Mouse (Mus musculus) hindbrain, embryonic 11.5 days (tissue): Measurements from ENCODE around the gene Dkc1. TPM values are rescaled to one million over a fixed set of nuclear protein-coding genes. Genes with fewer than 3 reads are reported as not detected.
"Not testable (repeated sequence)": the region's sequence is repeated elsewhere in the genome, so short reads cannot be mapped to it uniquely, and the experiment has no call there.

Source experiments
- ATAC-seq: fragments of 200-750 bp; cut with Nextera tagmentation; 2 replicates; pipeline ENCODE4 v1.8.0; 2017; ENCODE audit warnings: mild to moderate bottlenecking, moderate TSS enrichment, moderate library complexity; ENCODE audit not compliant: low FRiP score
- DNase-seq: peaks from one replicate; pipeline ENCODE4 v3.0.0-alpha.2; 2015; ENCODE audit warnings: low spot score
- H3K27ac ChIP-seq: fragments of 300-500 bp; sonication (generic); 2 replicates; pipeline ENCODE4 v1.5.1; 2014; ENCODE audit warnings: mild to moderate bottlenecking, low read depth, low read length
- H3K27me3 ChIP-seq: fragments of 300-500 bp; sonication (generic); 2 replicates; pipeline ENCODE4 v1.6.1; 2014; ENCODE audit warnings: mild to moderate bottlenecking, low read length, moderate library complexity, mixed read lengths; ENCODE audit not compliant: control insufficient read depth, insufficient read depth
- H3K36me3 ChIP-seq: fragments of 300-500 bp; sonication (generic); 2 replicates; pipeline ENCODE4 v1.6.1; 2014; ENCODE audit warnings: mild to moderate bottlenecking, low read length, moderate library complexity, mixed read lengths; ENCODE audit not compliant: control insufficient read depth, insufficient read depth
- H3K4me1 ChIP-seq: fragments of 300-500 bp; sonication (generic); replicated peaks from 2 replicates; pipeline ENCODE4 v1.6.1; 2014; ENCODE audit warnings: low read length, mixed read lengths; ENCODE audit not compliant: control insufficient read depth, insufficient read depth
- H3K4me2 ChIP-seq: fragments of 300-500 bp; sonication (generic); replicated peaks from 2 replicates; pipeline ENCODE4 v1.6.1; 2014; ENCODE audit warnings: mild to moderate bottlenecking, low read depth, low read length
- H3K4me3 ChIP-seq: fragments of 300-500 bp; sonication (generic); 2 replicates; pipeline ENCODE4 v1.5.1; 2014; ENCODE audit warnings: low read depth, low read length
- H3K9ac ChIP-seq: fragments of 300-500 bp; sonication (generic); 2 replicates; pipeline ENCODE4 v1.6.1; 2014; ENCODE audit warnings: low read depth, low read length
- H3K9me3 ChIP-seq: fragments of 300-500 bp; sonication (generic); 2 replicates; pipeline ENCODE4 v1.6.1; 2016; ENCODE audit warnings: low read length; ENCODE audit not compliant: control insufficient read depth
- WGBS: fragments of 180-500 bp; shearing (Covaris S2); extraction: QIAGEN DNeasy Blood & Tissue Kit; methylation state at CpG from one replicate; pipeline ENCODE4 v1.1.7; 2014; 5-methylcytosine and 5-hydroxymethylcytosine counted together
- polyA plus RNA-seq: library from polyadenylated mRNA; unstranded; fragments of >200 nt; fragmentation: Nextera tagmentation; extraction: Ambion mirVana; gene quantifications from 2 replicates; pipeline ENCODE4 v1.2.1, GENCODE M21; 2014

Gene Dkc1
- polyA plus RNA-seq, 1 experiment from 2014 or later = 117 TPM

GRCm38 (mm10) chrX:75136938-75137337 lies 41.3 kb downstream of the Dkc1 start:
- H3K9me3 ChIP-seq = no peaks in the 10 kb centered on the region
- H3K9ac ChIP-seq = no peak overlapping the region
- no peaks in the 10 kb centered on the region for H3K4me1 ChIP-seq
- no peak overlapping the region for H3K4me2 ChIP-seq
- no peak overlapping the region for H3K27ac ChIP-seq
- no peaks in the 10 kb centered on the region for H3K36me3 ChIP-seq
- ATAC-seq (no peak), DNase-seq (no peak)
- H3K27me3 ChIP-seq = no peaks in the 10 kb centered on the region
- no peak overlapping the region for H3K4me3 ChIP-seq

- no peak overlapping the region for H3K4me2 ChIP-seq
- H3K9me3 ChIP-seq = no peaks in the 10 kb centered on the region
- H3K4me1 ChIP-seq = no peaks in the 10 kb centered on the region
- H3K9ac ChIP-seq = no peak overlapping the region
- 74% methylated on average over 2 of the region's 2 CpGs for WGBS
- no peak for ATAC-seq
- H3K27ac ChIP-seq = no peak overlapping the region
- H3K4me3 ChIP-seq = no peak overlapping the region
- no peaks in the 10 kb centered on the region for H3K36me3 ChIP-seq
- DNase-seq = no peak
- H3K27me3 ChIP-seq = no peaks in the 10 kb centered on the region
Observed at GRCm38 (mm10) chrX:75137729-75138128, 42.1 kb downstream of the Dkc1 start.

GRCm38 (mm10) chrX:75138182-75138581 lies 42.5 kb downstream of the Dkc1 start:
- ATAC-seq (no peak), DNase-seq (no peak)
- no peak overlapping the region for H3K9ac ChIP-seq
- H3K4me2 ChIP-seq = no peak overlapping the region
- H3K9me3 ChIP-seq = no peaks in the 10 kb centered on the region
- 89% methylated on average over 2 of the region's 2 CpGs for WGBS
- H3K27ac ChIP-seq = no peak overlapping the region
- H3K27me3 ChIP-seq = no peaks in the 10 kb centered on the region
- no peak overlapping the region for H3K4me3 ChIP-seq
- no peaks in the 10 kb centered on the region for H3K4me1 ChIP-seq
- no peaks in the 10 kb centered on the region for H3K36me3 ChIP-seq

GRCm38 (mm10) chrX:75143124-75143555 lies 47.5 kb downstream of the Dkc1 start:
- DNase-seq (peak; percentile 25), ATAC-seq (peak; percentile 49)
- H3K27ac ChIP-seq, H3K9ac ChIP-seq, H3K9me3 ChIP-seq, H3K36me3 ChIP-seq, H3K27me3 ChIP-seq, H3K4me1 ChIP-seq: not testable (repeated sequence)
- Histone ChIP-seq H3K4me2 (peak overlapping the region; percentile 40), H3K4me3 (peak overlapping the region; percentile 28)
- 26% methylated on average over 20 of the region's 42 CpGs for WGBS

GRCm38 (mm10) chrX:75148414-75148813 lies 52.8 kb downstream of the Dkc1 start:
- WGBS = 85% methylated on average over 4 of the region's 4 CpGs
- no peak overlapping the region for H3K9ac ChIP-seq
- DNase-seq = no peak
- no peak for ATAC-seq
- no peak overlapping the region for H3K4me2 ChIP-seq
- no peaks in the 10 kb centered on the region for H3K36me3 ChIP-seq
- H3K27ac ChIP-seq = no peak overlapping the region
- H3K27me3 ChIP-seq = no peaks in the 10 kb centered on the region
- H3K9me3 ChIP-seq = no peaks in the 10 kb centered on the region
- H3K4me3 ChIP-seq = no peak overlapping the region
- H3K4me1 ChIP-seq = no peaks in the 10 kb centered on the region

- H3K27ac ChIP-seq = no peak overlapping the region
- no peaks in the 10 kb centered on the region for H3K4me1 ChIP-seq
- no peak overlapping the region for H3K4me3 ChIP-seq
- no peaks in the 10 kb centered on the region for H3K9me3 ChIP-seq
- H3K36me3 ChIP-seq = no peaks in the 10 kb centered on the region
- H3K4me2 ChIP-seq = no peak overlapping the region
- no peak for ATAC-seq
- 74% methylated on average over 2 of the region's 2 CpGs for WGBS
- no peak for DNase-seq
- no peaks in the 10 kb centered on the region for H3K27me3 ChIP-seq
- H3K9ac ChIP-seq = no peak overlapping the region
Observed at GRCm38 (mm10) chrX:75150304-75150703, 54.6 kb downstream of the Dkc1 start.

GRCm38 (mm10) chrX:75152249-75152648 lies 56.6 kb downstream of the Dkc1 start:
- no peaks in the 10 kb centered on the region for H3K27me3 ChIP-seq
- no peaks in the 10 kb centered on the region for H3K4me1 ChIP-seq
- DNase-seq (no peak), ATAC-seq (no peak)
- H3K9ac ChIP-seq = no peak overlapping the region
- no peaks in the 10 kb centered on the region for H3K36me3 ChIP-seq
- no peaks in the 10 kb centered on the region for H3K9me3 ChIP-seq
- no peak overlapping the region for H3K27ac ChIP-seq
- H3K4me2 ChIP-seq = no peak overlapping the region
- WGBS = 79% methylated on average over 1 of the region's 1 CpGs
- H3K4me3 ChIP-seq = no peak overlapping the region

GRCm38 (mm10) chrX:75155576-75156243 lies 60.1 kb downstream of the Dkc1 start:
- DNase-seq = peak; percentile 49
- Histone ChIP-seq H3K4me3 (peak overlapping the region; percentile 35), H3K4me2 (peak overlapping the region; percentile 47), H3K9ac (peak overlapping the region; percentile 40; the same call in 1 of the 2 replicates), H3K36me3 (no peaks in the 10 kb centered on the region), H3K4me1 (no peaks in the 10 kb centered on the region), H3K27ac (no peak overlapping the region), H3K27me3 (no peaks in the 10 kb centered on the region), H3K9me3 (no peaks in the 10 kb centered on the region)
- 20% methylated on average over 11 of the region's 49 CpGs for WGBS
- ATAC-seq = peak; percentile 88
